27 mouse cellular contexts compared by ENCODE assay signal in the genomic region with DNA sequence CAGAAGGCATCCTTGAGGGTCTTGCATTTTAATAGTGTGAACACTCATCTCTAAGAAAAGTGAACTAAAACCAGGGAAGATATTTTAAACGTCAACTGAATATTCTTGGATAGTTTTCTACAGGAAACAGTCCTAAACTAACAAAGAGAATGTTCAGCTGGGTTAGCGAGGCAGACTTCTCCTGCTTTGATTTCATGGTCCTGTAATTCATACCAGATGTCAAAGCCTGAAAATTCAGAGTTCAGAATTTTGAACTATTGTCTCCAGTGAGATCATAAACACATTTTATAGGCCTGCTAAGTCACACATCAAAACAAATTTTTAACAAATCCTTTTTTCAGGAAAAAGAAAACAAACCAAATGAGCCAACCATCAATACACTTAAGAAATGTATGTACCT.
DNase-seq lines count a peak whose midpoint lies in the region; ATAC-seq and TF ChIP-seq lines count a peak whose summit lies in the region.
"Had no signal": no experiment of that assay in that cellular context is flagged by ENCODE, and none has a peak within 500 bp of the region (broad histone marks: within the 10 kb centered on the region; RNA-seq: fewer than 3 reads in every experiment).

No protein-coding gene starts in this region.

- peaks cover 13% of the 10 kb centered on the region for H3K4me1 ChIP-seq in forebrain, embryonic 10.5 days
- no peaks in the 10 kb centered on the region for H3K4me1 ChIP-seq in forebrain, embryonic 15.5 days
- H3K4me1 ChIP-seq in embryonic facial prominence, embryonic 11.5 days (ENCODE audit: control insufficient read depth, insufficient read depth, low read length), result no peaks in the 10 kb centered on the region
- H3K4me1 ChIP-seq in embryonic fibroblast, embryonic 13.5 days (ENCODE audit: control insufficient read depth, insufficient read depth, low read length), result peaks cover 12% of the 10 kb centered on the region
- peaks cover 25% of the 10 kb centered on the region for H3K4me1 ChIP-seq in limb, embryonic 13.5 days
- H3K4me1 ChIP-seq: hindbrain, embryonic 13.5 days; liver, embryonic 12.5 days; megakaryocyte, embryonic 14.5 days; midbrain, embryonic 13.5 days had no signal

- no peaks in the 10 kb centered on the region for H3K9me3 ChIP-seq in forebrain, embryonic 10.5 days
- H3K9me3 ChIP-seq in forebrain, embryonic 15.5 days, result no peaks in the 10 kb centered on the region
- H3K9me3 ChIP-seq in embryonic facial prominence, embryonic 11.5 days (replicated peaks; ENCODE audit: control insufficient read depth, low read length), result no peaks in the 10 kb centered on the region
- no peaks in the 10 kb centered on the region for H3K9me3 ChIP-seq in limb, embryonic 13.5 days
- H3K9me3 ChIP-seq: heart, embryonic 10.5 days; hindbrain, embryonic 13.5 days; liver, embryonic 12.5 days; midbrain, embryonic 13.5 days had no signal

- no peak for ATAC-seq in forebrain, embryonic 15.5 days (replicated peaks)
- ATAC-seq in embryonic facial prominence, embryonic 11.5 days (replicated peaks; ENCODE audit: insufficient number of reproducible peaks, low FRiP score, low TSS enrichment, low read depth), result no peak
- ATAC-seq in limb, embryonic 13.5 days (ENCODE audit: low FRiP score, low read depth), result peak; percentile 60; the same call in 1 of the 2 replicates
- ATAC-seq: activated CD4-positive, CD25-positive, alpha-beta regulatory T cell, adult 4 months; forebrain, postnatal 0 days; intestine, postnatal 0 days; liver, embryonic 12.5 days; liver, postnatal 0 days; lung, postnatal 0 days; midbrain, embryonic 13.5 days had no signal

- no peak overlapping the region for H3K4me3 ChIP-seq in forebrain, embryonic 10.5 days
- no peak overlapping the region for H3K4me3 ChIP-seq in forebrain, embryonic 15.5 days
- no peak overlapping the region for H3K4me3 ChIP-seq in embryonic facial prominence, embryonic 11.5 days (ENCODE audit: low read depth, low read length)
- no peak overlapping the region for H3K4me3 ChIP-seq in embryonic fibroblast, embryonic 13.5 days (ENCODE audit: insufficient read depth, low read length)
- no peak overlapping the region for H3K4me3 ChIP-seq in limb, embryonic 13.5 days
- H3K4me3 ChIP-seq: heart, embryonic 10.5 days; hindbrain, embryonic 13.5 days; liver, embryonic 12.5 days; megakaryocyte, embryonic 14.5 days; midbrain, embryonic 13.5 days had no signal

- H3K27ac ChIP-seq in forebrain, embryonic 10.5 days, result peak overlapping the region; percentile 40; the same call in 1 of the 2 replicates
- H3K27ac ChIP-seq in forebrain, embryonic 15.5 days (replicated peaks), result no peak overlapping the region
- H3K27ac ChIP-seq in embryonic facial prominence, embryonic 11.5 days (replicated peaks; ENCODE audit: low read depth, low read length), result peak overlapping the region; percentile 29; the same call in 1 of the 2 replicates
- H3K27ac ChIP-seq in embryonic fibroblast, embryonic 13.5 days (ENCODE audit: insufficient read depth, low read length), result peak overlapping the region; percentile 78
- peak overlapping the region; percentile 70; the same call in 1 of the 2 replicates for H3K27ac ChIP-seq in limb, embryonic 13.5 days
- H3K27ac ChIP-seq: heart, embryonic 10.5 days; hindbrain, embryonic 13.5 days; liver, embryonic 12.5 days; midbrain, embryonic 13.5 days had no signal

- no peak overlapping the region for H3K4me2 ChIP-seq in forebrain, embryonic 15.5 days (replicated peaks)
- H3K4me2 ChIP-seq in embryonic facial prominence, embryonic 11.5 days (ENCODE audit: low read depth, low read length), result no peak overlapping the region
- no peak overlapping the region for H3K4me2 ChIP-seq in limb, embryonic 13.5 days (replicated peaks)
- H3K4me2 ChIP-seq: hindbrain, embryonic 13.5 days; liver, embryonic 12.5 days; midbrain, embryonic 13.5 days had no signal

- no peak for TF ChIP-seq POLR2A in embryonic fibroblast, embryonic 13.5 days (IDR thresholded peaks at IDR 0.05; ENCODE audit: low read depth, low read length)

- 55% methylated on average over 2 of the region's 2 CpGs for WGBS in forebrain, embryonic 10.5 days
- WGBS in forebrain, embryonic 15.5 days, result 94% methylated on average over 2 of the region's 2 CpGs
- WGBS in embryonic facial prominence, embryonic 11.5 days, result 22% methylated on average over 2 of the region's 2 CpGs
- 11% methylated on average over 2 of the region's 2 CpGs for WGBS in limb, embryonic 13.5 days

- TF ChIP-seq CTCF in embryonic fibroblast, embryonic 13.5 days (IDR thresholded peaks at IDR 0.05; ENCODE audit: borderline replicate concordance, insufficient read depth, low read length), result no peak

- DNase-seq in forebrain, embryonic 10.5 days (ENCODE audit: extremely low spot score, low spot score), result no peak
- peak; percentile 79 for DNase-seq in embryonic facial prominence, embryonic 11.5 days (ENCODE audit: low spot score)
- DNase-seq in neural tube, embryonic 10.5 days (ENCODE audit: extremely low spot score, low spot score), result no peak
- no peak for DNase-seq in heart, adult 9 months (ENCODE audit: low spot score in 2 of 2)
- no peak for DNase-seq in spleen, postnatal 14 days (ENCODE audit: low spot score in 2 of 2)
- DNase-seq: adrenal gland, postnatal 10 days; cerebellum, adult 9-11 months; forebrain, postnatal 0 days; gastrocnemius, postnatal 14 days; heart, postnatal 36 days; kidney, postnatal 4 days; layer of hippocampus, postnatal 36 days; left cerebral cortex, postnatal 4 days; liver, postnatal 0 days; lung, postnatal 4 days; thymus, postnatal 4 days had no signal

- no peaks in the 10 kb centered on the region for H3K27me3 ChIP-seq in forebrain, embryonic 10.5 days (ENCODE audit: poor library complexity, severe bottlenecking)
- H3K27me3 ChIP-seq in forebrain, embryonic 15.5 days, result no peaks in the 10 kb centered on the region
- no peaks in the 10 kb centered on the region for H3K27me3 ChIP-seq in embryonic facial prominence, embryonic 11.5 days (ENCODE audit: control insufficient read depth, insufficient read depth, low read length)
- H3K27me3 ChIP-seq in limb, embryonic 13.5 days, result no peaks in the 10 kb centered on the region
- H3K27me3 ChIP-seq: hindbrain, embryonic 13.5 days; liver, embryonic 12.5 days; megakaryocyte, embryonic 14.5 days; midbrain, embryonic 13.5 days had no signal

- H3K36me3 ChIP-seq in forebrain, embryonic 10.5 days (replicated peaks), result no peaks in the 10 kb centered on the region
- no peaks in the 10 kb centered on the region for H3K36me3 ChIP-seq in forebrain, embryonic 15.5 days
- H3K36me3 ChIP-seq in embryonic facial prominence, embryonic 11.5 days (replicated peaks; ENCODE audit: control insufficient read depth, insufficient read depth, low read depth, low read length), result no peaks in the 10 kb centered on the region
- peaks cover 8% of the 10 kb centered on the region for H3K36me3 ChIP-seq in limb, embryonic 13.5 days
- H3K36me3 ChIP-seq: hindbrain, embryonic 13.5 days; liver, embryonic 12.5 days; midbrain, embryonic 13.5 days had no signal

- H3K9ac ChIP-seq in forebrain, embryonic 15.5 days (replicated peaks), result no peak overlapping the region
- H3K9ac ChIP-seq in embryonic facial prominence, embryonic 11.5 days (replicated peaks; ENCODE audit: low read length), result no peak overlapping the region
- no peak overlapping the region for H3K9ac ChIP-seq in limb, embryonic 13.5 days
- H3K9ac ChIP-seq: forebrain, postnatal 0 days; hindbrain, embryonic 13.5 days; liver, embryonic 12.5 days; liver, postnatal 0 days; midbrain, embryonic 13.5 days had no signal
